Mouse (Mus musculus): ENCODE data around the gene E130114P18Rik. TPM values are rescaled to one million over a fixed set of nuclear protein-coding genes. Genes with fewer than 3 reads are reported as not detected.

E130114P18Rik gene
- total RNA-seq, 4 experiments from 2014 or later = 6.7 to 9.3 (median 7.9) TPM

GRCm38 (mm10) chr4:97611251-97611847 lies 166.5 kb downstream of the E130114P18Rik start:
- DNase-seq (ENCODE audit: low spot score in 2 of 2) = peak; percentile 29 to 63

DNA sequence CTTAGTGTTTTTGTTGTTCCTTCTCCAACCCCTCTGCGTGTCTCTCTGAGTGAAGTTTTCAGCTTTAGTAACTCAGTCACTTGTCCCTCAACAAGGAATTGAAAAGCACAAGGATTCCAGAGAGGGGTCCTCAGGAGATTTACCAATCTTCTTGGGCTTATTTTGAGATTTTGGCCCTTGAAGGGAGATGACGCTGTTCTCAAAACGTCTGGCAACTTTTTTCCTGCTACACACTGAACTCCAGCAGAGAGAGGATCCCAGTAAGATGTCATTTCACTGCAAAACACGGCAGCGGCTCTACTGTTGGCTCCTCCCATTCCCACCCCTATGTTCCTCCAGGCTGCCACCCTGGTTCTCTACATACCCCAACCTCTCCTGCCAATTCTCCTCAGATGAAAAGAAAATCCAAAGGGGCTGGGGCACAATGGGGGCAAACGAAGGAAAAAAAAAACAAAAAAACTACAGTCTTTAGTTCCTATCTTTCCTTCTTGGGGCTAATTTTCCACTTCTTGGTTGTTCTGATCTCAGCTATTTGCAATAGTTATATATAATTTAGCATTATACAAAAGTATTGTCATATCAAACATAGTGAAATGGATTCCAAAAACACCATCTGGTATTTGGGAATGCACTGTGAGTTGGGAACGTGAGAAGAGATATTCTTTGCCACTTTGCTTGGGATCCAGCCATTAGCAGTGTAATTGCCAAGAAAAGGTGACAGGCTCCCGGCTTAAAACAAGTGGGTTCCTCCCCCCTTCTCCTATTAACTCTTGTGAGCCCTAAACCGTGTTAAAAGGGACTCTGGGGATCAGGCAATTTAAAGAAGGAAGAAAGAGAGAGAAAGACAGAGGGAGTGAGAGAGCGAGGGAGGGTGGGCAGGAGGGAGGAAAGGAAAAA lies 167.8 kb downstream of the E130114P18Rik start:
- no peak for DNase-seq (ENCODE audit: low spot score in 2 of 2)

DNA sequence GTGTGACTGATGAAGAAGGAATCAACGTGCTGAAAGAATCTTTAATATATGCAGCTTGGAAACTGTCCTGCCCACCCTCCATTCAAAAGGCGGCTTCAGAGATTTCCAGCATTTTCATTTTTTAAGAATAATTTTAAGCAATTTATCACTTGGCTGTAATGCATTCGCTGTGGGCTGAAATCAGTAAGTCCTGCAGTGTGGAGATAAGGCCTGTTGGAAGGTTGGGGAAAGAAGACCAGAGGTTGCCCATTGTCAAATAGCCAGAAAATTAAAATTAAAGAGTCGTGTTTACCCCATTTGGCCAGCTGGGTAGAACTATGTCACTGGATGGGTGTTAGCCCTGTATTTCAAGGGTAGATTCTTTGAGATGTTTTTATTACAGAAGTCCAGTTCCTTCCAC lies 168.5 kb downstream of the E130114P18Rik start:
- no peak for DNase-seq (ENCODE audit: low spot score in 2 of 2)

DNA sequence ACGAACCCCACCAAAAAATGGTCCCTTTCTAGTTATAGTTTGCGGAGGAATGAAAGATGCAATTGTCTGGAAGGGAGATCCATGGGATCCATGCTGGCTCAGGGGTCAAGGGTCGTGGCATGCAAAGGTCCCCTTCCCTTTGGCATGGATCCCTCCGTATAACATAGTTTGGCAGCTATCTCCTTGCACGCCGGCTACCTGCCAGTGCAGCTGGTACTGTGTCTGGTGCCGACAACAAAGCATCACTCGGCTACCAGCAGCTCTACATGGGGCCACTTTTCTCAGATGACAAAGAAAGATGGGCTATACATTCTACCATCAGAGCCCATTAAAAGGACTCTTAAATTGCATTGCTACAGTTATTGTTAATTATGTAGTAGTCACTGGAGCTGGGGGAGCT lies 169.2 kb downstream of the E130114P18Rik start:
- DNase-seq (ENCODE audit: low spot score in 2 of 2) = no peak

- DNase-seq (ENCODE audit: low spot score in 2 of 2) = no peak
These were observed 169.7 kb downstream of the E130114P18Rik start for GRCm38 (mm10) chr4:97608134-97608533.

- DNase-seq (ENCODE audit: low spot score in 2 of 2) = no peak
These were observed 170.7 kb downstream of the E130114P18Rik start for GRCm38 (mm10) chr4:97607169-97607568.

GRCm38 (mm10) chr4:97606524-97606923 lies 171.4 kb downstream of the E130114P18Rik start:
- no peak for DNase-seq (ENCODE audit: low spot score in 2 of 2)

DNA sequence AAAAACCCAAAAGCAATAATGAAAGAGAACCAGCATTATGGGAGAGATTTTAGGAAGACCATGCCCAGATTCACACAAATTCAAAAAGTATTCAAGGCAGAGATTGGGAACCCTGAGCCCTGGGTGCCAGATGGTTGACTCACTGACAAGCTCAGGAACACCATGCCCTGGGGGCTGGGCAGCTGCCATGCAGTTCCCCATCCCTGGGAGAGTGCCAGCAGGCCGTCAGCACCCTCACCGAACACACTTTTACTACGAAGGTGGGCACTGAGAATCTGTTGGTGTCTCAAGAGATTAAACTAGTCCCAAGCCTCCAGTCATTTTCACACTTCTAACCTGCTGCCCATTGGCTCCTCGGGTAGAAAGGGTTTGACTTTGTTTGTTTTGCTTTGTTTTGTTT lies 175.3 kb downstream of the E130114P18Rik start:
- no peak for DNase-seq (ENCODE audit: low spot score in 2 of 2)

- no peak for DNase-seq (ENCODE audit: low spot score in 2 of 2)
These were observed 176.7 kb downstream of the E130114P18Rik start for GRCm38 (mm10) chr4:97600875-97601835.

DNA sequence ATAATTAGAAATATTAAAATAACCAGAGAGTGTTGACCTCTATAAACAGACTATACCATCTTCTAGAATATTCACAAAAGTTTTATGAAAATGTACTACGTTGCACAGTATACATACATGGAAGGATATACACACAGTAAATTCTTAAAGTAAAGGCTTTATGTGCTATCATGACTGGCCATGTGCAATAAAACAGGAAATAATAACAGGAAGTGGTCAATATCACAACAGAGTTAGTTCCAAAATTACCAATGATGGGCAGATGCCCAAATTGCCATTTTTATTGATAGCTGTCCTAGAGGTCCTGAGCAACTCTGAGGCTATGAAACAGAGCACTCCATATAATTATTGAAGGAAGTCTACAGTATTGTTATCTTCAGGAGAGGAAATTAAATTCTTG lies 180.4 kb downstream of the E130114P18Rik start:
- no peak for DNase-seq (ENCODE audit: low spot score in 2 of 2)

- DNase-seq (ENCODE audit: low spot score in 2 of 2) = no peak
These were observed 181.5 kb downstream of the E130114P18Rik start for GRCm38 (mm10) chr4:97596348-97596747.

- DNase-seq (ENCODE audit: low spot score in 2 of 2) = no peak
These were observed 184.0 kb downstream of the E130114P18Rik start for GRCm38 (mm10) chr4:97593869-97594268.

DNA sequence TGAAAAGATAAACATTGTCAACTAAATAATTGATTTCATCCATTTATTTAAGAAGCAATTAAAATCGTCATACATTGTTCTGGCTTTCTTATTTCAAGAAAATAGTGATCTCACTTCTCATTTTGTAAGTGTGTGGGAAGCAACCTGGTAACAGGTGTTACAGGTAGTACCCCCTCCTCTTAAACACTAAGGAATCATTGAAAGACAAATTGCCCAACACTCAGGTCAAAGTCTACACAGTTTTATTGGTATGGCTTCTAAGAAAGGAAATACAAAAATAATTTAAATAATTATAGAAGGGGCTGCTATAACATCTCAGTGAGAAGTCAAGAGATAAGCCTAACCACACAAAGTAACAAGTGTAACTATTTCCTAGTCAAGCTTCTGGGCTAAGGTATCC lies 188.1 kb downstream of the E130114P18Rik start:
- no peak for DNase-seq (ENCODE audit: low spot score in 2 of 2)

DNA sequence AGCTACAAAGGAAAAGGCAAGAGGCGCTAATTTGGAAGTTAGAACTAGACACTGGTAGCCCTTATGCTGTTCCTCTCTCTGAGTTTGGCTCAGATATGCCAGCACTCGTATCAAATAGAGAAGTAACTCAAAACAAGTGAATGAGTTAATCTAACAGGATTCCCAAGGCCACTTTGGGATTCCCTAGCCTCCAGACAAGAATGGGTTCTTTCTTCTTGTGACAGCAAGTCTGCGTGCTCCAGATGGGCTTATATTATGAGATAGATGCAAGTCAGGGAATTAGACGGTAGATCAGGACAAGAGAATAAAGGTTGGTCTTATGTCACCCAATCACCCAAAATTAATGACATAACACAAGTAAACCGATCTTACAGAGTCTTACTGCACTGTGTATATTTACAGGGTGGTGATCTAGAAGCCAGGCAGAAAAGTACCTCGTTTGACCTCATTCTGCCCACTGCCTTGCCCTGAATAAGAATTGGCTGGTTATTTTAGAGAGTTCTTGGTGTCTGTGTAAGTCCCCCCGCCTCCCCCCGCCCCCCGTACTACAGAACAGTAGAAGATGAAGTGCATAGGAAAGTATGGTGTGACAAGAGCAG lies 190.4 kb downstream of the E130114P18Rik start:
- DNase-seq (ENCODE audit: low spot score in 2 of 2) = no peak

- no peak for DNase-seq (ENCODE audit: low spot score in 2 of 2)
These were observed 192.7 kb downstream of the E130114P18Rik start for GRCm38 (mm10) chr4:97585170-97585569.

GRCm38 (mm10) chr4:97584445-97585130 lies 193.3 kb downstream of the E130114P18Rik start:
- no peak for DNase-seq (ENCODE audit: low spot score in 2 of 2)

DNA sequence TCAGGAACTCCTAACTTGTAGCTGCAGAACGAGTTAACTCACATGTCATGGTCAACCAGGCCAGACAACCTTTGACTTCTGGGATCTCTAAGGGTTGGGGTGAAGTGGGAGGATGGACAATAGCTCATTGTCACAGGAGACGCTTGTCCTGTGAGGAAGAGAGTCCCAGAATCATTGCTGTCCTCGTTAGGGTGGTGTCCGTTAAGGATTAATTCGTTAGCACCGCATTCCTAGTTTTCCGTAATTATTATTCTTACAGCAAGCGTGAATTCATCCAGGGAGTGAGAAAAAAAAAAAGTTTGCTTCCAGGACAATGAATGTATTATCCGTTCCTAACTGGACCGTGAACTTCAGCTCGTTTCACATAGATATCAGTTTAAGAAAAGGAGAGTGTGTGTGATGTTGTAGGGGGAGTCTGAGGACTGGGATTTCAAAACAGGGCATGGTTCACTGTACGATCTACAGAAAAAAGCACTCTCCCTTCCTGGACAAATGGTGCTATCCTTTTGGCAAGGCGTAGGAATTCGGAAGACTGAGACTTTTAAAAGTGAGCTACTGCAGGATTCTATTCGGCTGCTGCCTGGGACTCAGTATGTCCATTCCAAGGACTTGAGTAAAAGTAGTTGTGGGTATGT lies 195.0 kb downstream of the E130114P18Rik start:
- DNase-seq (ENCODE audit: low spot score in 2 of 2) = no peak

DNA sequence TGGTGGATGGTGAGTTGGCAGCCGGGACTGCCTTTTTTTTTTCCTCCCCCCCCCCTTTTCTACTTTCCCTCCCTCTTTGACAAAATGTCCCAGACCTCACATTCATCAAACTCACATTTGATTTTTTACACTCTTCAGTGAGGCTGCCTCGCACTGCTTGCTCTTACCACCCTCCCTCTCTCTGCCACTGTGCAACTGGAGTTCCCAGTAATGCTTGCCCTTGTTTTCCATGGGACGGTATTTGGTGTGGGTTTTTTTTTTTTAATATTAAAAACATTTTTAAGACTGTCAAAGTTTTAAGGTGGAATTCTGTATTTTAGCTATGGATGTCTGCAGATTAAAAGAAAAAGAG lies 195.8 kb downstream of the E130114P18Rik start:
- DNase-seq (ENCODE audit: low spot score in 2 of 2) = no peak

GRCm38 (mm10) chr4:97581314-97582063 lies 196.4 kb downstream of the E130114P18Rik start:
- DNase-seq (ENCODE audit: low spot score in 2 of 2) = no peak

Data from layer of hippocampus, adult 8-10 months (tissue).